Mouse (Mus musculus) splenic B cell, adult 2 months (primary cell): ENCODE measurements around the gene Asb6.

Experiments
- DNase-seq: peaks from one replicate; pipeline ENCODE4 v3.0.0-alpha.2; 2011; ENCODE audit warnings: low read depth, low spot score
- H3K27me3 ChIP-seq: 2 replicates; pipeline ENCODE4 v1.6.1; 2012; ENCODE audit warnings: mild to moderate bottlenecking, low read length, moderate library complexity, mixed read lengths; ENCODE audit not compliant: control insufficient read depth, poor library complexity, insufficient read depth, severe bottlenecking
- H3K36me3 ChIP-seq: 2 replicates; pipeline ENCODE4 v1.6.1; 2012; ENCODE audit warnings: mild to moderate bottlenecking, low read length, moderate library complexity, mixed read lengths; ENCODE audit not compliant: control insufficient read depth, poor library complexity, insufficient read depth, severe bottlenecking

The Asb6 gene

DNA sequence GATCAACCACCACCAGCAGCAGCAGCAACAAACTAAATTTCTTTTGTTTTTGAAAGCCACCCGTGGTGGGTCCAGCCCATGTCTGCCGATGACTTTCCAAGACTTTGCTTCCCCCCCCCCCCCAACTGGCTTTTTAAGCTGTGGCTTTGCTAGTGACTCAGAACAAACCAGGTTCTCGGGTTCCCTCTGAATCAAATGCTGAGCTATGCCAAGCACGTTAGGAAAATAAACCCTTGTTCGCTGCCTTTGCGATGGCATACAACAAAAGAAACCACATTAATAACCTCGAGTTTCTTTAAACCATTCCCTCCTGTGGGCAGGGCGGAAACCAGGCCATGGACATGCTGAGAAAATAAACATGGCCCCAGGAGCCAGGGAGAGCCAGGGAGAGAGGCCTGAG is 18.1 kb upstream of the Asb6 start:
- no peak for DNase-seq
- Histone ChIP-seq H3K27me3 (no peaks in the 10 kb centered on the region), H3K36me3 (no peaks in the 10 kb centered on the region)

- DNase-seq: no peak
- Histone ChIP-seq H3K27me3 (no peaks in the 10 kb centered on the region), H3K36me3 (no peaks in the 10 kb centered on the region)
Observed at GRCm38 (mm10) chr2:30846723-30847122, 16.6 kb upstream of the Asb6 start.

DNA sequence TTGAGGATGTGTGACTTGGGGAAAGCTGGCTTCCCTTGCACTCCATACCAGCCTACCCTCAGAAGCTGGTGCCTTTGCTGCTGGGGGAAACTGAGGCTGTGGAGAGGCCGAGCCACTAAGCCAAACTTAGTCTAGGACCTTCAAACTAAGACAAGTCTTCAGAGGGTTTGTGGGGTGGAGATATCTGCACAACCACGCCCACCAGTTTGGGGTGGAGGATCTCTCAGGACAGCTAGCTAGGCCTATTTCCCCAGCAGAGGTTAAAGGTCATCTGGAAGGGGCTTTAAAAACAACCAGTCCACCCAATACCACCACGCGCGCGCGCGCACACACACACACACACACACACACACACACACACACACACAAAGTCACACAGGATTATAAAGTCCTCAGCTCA is 16.1 kb upstream of the Asb6 start:
- no peaks in the 10 kb centered on the region for H3K36me3 ChIP-seq
- no peaks in the 10 kb centered on the region for H3K27me3 ChIP-seq
- DNase-seq: no peak

- Histone ChIP-seq H3K36me3 (no peaks in the 10 kb centered on the region), H3K27me3 (no peaks in the 10 kb centered on the region)
- no peak for DNase-seq
Observed at GRCm38 (mm10) chr2:30845152-30846070, 15.3 kb upstream of the Asb6 start.

DNA sequence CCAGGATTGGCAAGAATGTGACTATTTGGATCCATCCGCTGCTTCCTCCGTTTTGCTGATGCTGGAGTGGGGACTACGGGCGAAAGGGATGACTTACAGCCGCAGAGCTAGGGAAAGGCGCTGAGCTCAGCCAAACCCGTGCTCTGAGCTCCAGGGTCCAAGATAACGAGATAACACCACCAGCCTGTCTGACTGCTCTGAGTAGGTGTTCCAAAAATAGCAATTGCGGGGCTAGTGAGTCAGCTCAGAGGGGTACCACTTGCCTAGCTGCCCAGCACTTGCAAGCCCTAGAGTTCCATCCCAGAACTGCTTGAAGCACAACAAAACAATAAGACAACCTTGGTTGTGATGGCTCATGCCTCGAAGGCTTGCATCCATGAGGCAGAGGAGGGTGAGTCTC is 12.5 kb upstream of the Asb6 start:
- Histone ChIP-seq H3K27me3 (no peaks in the 10 kb centered on the region), H3K36me3 (no peaks in the 10 kb centered on the region)
- no peak for DNase-seq

DNA sequence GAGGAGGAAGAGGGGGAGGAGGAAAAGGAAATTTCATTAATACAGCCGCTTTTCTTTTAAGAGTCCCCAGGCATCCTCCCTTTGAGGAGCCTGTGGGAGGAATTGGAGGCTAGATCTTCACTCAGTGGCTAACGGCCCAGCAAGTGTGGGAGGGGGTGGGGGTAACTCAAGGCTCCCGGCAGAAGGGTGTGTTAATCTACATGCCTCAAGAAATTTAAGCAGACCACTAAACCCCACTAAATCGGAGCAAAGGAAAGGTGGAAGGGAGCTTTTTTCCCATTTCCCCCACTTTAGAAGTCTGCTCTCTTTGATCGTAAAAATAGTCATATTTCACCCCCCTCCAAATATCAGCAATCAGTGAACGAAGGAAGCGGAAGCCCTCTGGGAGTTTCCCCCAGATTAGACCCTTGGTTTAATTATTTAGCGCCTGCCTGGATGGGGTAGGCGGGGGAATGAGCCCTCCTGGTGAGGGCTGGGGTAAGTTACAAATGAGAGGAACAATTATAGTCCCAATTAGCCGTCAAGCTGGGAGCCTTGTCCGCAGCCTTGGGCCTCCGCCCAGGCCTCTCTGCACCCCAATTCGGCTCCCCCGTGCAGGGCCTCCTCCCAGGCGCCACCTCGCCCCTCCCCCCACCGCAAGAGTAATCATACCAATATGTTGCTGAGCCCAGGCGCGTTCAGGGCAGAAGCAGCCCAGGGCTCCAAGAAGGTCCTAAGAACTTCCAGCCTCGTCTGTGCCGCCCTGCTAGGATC is 6.3 kb upstream of the Asb6 start:
- H3K36me3 ChIP-seq: no peaks in the 10 kb centered on the region
- no peak for DNase-seq
- no peaks in the 10 kb centered on the region for H3K27me3 ChIP-seq

DNA sequence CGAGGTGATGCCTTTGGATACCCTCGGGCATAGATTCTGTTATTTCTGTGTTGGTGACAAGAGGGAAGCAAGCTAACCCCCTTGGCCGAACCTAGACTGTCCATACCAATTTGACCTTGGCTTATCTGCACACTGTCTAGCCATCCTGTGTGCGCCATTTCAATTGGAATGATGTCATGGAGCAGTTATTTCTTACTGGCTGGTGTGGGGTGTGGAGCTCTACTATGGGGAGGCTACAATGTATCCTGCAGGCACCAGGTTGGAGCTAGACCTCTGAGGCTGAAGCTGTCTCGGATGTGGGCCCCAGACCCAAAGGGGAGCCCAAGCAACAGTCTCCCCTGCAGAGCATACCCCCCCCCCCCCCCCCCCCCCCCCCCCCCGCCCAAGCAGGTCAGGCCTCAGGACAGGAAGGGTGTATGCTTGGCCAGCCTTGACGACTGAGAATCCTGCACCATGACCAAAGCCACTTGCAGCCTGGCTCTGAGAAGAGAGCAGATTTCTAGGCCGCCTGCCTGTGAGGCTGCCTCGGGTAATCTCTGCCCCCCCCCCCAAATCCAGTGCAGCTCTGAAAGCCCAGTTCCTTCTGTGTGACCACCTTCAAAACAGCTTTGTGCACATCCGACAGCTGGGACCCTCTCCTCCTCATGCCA is 4.4 kb upstream of the Asb6 start, which contains the start of gene Prrx2:
Gene Prrx2, plus strand, starts transcription at position 600 of the 650 bp plus-strand sequence.
- H3K36me3 ChIP-seq: no peaks in the 10 kb centered on the region
- no peak for DNase-seq

GRCm38 (mm10) chr2:30833644-30834043 is 3.5 kb upstream of the Asb6 start:
- no peak for DNase-seq
- Histone ChIP-seq H3K27me3 (no peaks in the 10 kb centered on the region), H3K36me3 (no peaks in the 10 kb centered on the region)

More for the DNA sequence above, 4.4 kb upstream of the Asb6 start, which contains the start of gene Prrx2:
- H3K27me3 ChIP-seq: no peaks in the 10 kb centered on the region

DNA sequence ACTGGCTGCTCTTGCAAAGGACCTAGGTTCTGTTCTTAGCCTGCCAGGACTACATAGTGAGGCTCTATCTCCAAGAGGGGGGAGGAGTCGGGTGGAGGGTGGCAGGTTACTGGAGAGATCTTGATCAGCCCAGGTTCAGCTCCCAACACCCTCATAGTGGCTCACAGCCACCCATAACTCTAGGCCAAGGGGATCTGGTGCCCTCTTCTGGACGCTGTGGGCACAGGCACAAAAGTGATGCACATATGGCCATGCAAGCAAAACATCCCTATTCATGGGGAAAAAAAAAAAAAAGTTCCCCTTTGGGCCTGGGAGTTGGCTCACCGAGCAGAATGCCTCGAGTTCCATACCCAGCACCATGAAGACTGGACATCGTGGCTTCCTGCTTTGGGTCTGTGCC is 818 bp downstream of the Asb6 start:
- H3K27me3 ChIP-seq: no peaks in the 10 kb centered on the region
- DNase-seq: peak; percentile 71
- peaks cover 5% of the 10 kb centered on the region; the same call in 1 of the 2 replicates for H3K36me3 ChIP-seq

DNA sequence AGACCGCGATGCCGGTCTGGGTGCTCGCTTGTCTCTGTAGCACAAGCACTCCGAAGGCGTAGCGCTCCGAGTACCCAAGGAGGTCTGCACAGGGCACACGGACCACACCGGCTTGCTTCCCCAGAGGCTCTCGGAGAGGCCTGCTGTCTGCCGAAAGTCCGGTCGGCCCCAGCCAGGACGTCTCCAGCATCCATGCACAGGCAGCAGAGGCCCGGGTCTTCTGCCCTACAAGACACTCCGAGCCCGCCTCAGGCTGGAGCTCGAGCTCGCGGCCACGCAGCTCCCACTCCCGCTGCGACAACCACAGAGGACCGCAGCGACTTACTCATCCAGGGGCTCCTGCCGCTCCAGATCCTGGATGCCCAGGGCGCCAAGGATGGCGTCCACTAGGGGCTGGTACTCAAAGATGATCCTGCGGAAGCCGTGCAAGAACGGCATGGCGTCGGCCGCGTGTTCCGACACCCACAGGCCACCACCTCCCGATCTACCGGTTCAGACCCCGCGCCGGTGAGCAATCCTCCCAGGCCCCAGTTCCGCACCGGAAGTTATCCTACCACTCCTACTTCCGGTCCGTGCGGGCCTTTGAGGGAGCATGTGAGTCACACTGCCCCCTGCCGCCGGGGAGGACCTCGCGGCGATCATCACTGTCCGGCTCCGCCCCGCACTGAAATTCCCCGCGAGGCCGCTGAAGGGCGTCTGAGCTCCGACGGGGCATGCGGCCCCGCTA is 2.2 kb downstream of the Asb6 start:
- Histone ChIP-seq H3K27me3 (no peaks in the 10 kb centered on the region), H3K36me3 (peaks cover 14% of the 10 kb centered on the region)
- DNase-seq: peak; percentile 96

- peaks cover 14% of the 10 kb centered on the region for H3K36me3 ChIP-seq
- DNase-seq: peak; percentile 65
- no peaks in the 10 kb centered on the region for H3K27me3 ChIP-seq
Observed at GRCm38 (mm10) chr2:30826825-30827748, 3.0 kb downstream of the Asb6 start.

DNA sequence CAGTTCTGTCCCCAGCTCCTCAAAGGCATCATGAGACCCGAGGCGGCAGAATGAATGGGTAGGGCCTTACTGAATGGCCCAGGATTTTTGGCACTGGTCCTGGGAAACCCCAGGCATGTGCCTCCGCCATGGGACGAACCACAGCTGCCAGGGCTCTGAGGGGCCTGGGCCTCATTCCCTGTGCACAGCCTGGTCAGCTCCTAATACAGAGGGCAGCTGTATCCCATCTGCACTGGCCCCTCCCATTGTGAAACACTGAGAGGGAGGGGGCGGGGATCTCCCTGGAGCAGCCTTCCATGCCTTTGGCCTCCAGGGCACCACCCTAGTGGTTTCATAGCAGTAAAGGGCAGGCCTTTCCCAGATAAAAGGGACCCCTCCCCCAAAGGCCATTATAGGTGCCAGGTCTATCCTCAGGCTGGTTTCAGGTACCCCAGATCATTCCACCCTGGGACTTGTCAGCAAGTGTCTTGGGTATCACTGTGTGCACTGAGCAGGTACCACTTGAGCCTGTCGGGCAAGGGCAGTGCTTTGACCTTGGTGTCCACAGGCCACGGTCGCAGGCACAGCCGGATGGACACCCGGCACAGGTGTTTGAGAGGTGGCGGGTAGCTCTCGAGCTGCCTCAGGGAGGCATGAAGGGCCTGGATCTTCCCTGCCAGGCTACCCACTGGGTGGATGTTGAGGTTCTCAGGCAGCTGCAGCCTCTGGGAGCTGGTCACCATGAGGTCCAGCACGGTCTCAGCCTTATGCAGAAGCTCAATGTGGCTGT is 6.6 kb downstream of the Asb6 start:
- no peaks in the 10 kb centered on the region for H3K27me3 ChIP-seq
- peaks cover 15% of the 10 kb centered on the region for H3K36me3 ChIP-seq
- no peak for DNase-seq

- no peak for DNase-seq
- Histone ChIP-seq H3K27me3 (no peaks in the 10 kb centered on the region), H3K36me3 (peaks cover 15% of the 10 kb centered on the region)
Observed at GRCm38 (mm10) chr2:30822460-30822859, 7.7 kb downstream of the Asb6 start.
